Mouse (Mus musculus) intestine, embryonic 14.5 days (tissue): ENCODE data around the gene Gab1. TPM values are rescaled to one million over a fixed set of nuclear protein-coding genes. Genes with fewer than 3 reads are reported as not detected.

Source experiments
- ATAC-seq: fragments of 200-750 bp; cut with Nextera tagmentation; replicated peaks from 2 replicates; pipeline ENCODE4 v1.8.0; 2017; ENCODE audit warnings: low read depth, moderate number of reproducible peaks, moderate TSS enrichment, moderate library complexity; ENCODE audit not compliant: low FRiP score, low TSS enrichment
- DNase-seq: peaks from one replicate; pipeline ENCODE4 v3.0.0-alpha.2; 2018; ENCODE audit warnings: low spot score
- H3K27ac ChIP-seq: fragments of 300-500 bp; sonication (generic); 2 replicates; pipeline ENCODE4 v1.5.1; 2014; ENCODE audit warnings: low read depth, mild to moderate bottlenecking, control low read depth
- H3K27me3 ChIP-seq: fragments of 300-500 bp; sonication (generic); replicated peaks from 2 replicates; pipeline ENCODE4 v1.6.1; 2014; ENCODE audit warnings: low read length, control low read depth; ENCODE audit not compliant: control insufficient read depth, insufficient read depth
- H3K36me3 ChIP-seq: fragments of 300-500 bp; sonication (generic); 2 replicates; pipeline ENCODE4 v1.6.1; 2014; ENCODE audit warnings: low read length, control low read depth; ENCODE audit not compliant: control insufficient read depth, insufficient read depth
- H3K4me1 ChIP-seq: fragments of 300-500 bp; sonication (generic); replicated peaks from 2 replicates; pipeline ENCODE4 v1.6.1; 2014; ENCODE audit warnings: low read length, control low read depth, mixed read lengths; ENCODE audit not compliant: control insufficient read depth, insufficient read depth
- H3K4me2 ChIP-seq: fragments of 300-500 bp; sonication (generic); 2 replicates; pipeline ENCODE4 v1.6.1; 2014; ENCODE audit warnings: low read length
- H3K4me3 ChIP-seq: fragments of 300-500 bp; sonication (generic); 2 replicates; pipeline ENCODE4 v1.5.1; 2014; ENCODE audit warnings: low read depth, low read length, control low read depth, mixed read lengths
- H3K9ac ChIP-seq: fragments of 300-500 bp; sonication (generic); 2 replicates; pipeline ENCODE4 v1.6.1; 2014; ENCODE audit warnings: mild to moderate bottlenecking, low read length
- H3K9me3 ChIP-seq: fragments of 300-500 bp; sonication (generic); 2 replicates; pipeline ENCODE4 v1.6.1; 2016; ENCODE audit warnings: low read length, control low read depth; ENCODE audit not compliant: control insufficient read depth
- WGBS: fragments of 180-500 bp; shearing (Covaris S2); extraction: QIAGEN DNeasy Blood & Tissue Kit; methylation state at CpG from one replicate; pipeline ENCODE4 v1.1.7; 2014; 5-methylcytosine and 5-hydroxymethylcytosine counted together
- polyA plus RNA-seq: library from polyadenylated mRNA; unstranded; fragments of >200 nt; fragmentation: Nextera tagmentation; extraction: Ambion mirVana; gene quantifications from 2 replicates; pipeline ENCODE4 v1.2.1, GENCODE M21; 2014

The Gab1 gene
- polyA plus RNA-seq, 1 experiment from 2014 or later, result 23.9 TPM

GRCm38 (mm10) chr8:80830724-80831566 is 49.4 kb downstream of the Gab1 start:
- Histone ChIP-seq H3K36me3 (no peaks in the 10 kb centered on the region), H3K9me3 (no peaks in the 10 kb centered on the region), H3K9ac (no peak overlapping the region), H3K4me1 (peaks cover 18% of the 10 kb centered on the region), H3K4me2 (no peak overlapping the region; the same call in 1 of the 2 replicates), H3K27me3 (no peaks in the 10 kb centered on the region), H3K27ac (peak overlapping the region; percentile 55), H3K4me3 (no peak overlapping the region)
- DNase-seq (no peak), ATAC-seq (peak; percentile 57; the same call in 1 of the 2 replicates)
- 47% methylated on average over 11 of the region's 11 CpGs for WGBS

GRCm38 (mm10) chr8:80830141-80830540 is 50.2 kb downstream of the Gab1 start:
- H3K27me3 ChIP-seq, result no peaks in the 10 kb centered on the region
- H3K4me1 ChIP-seq, result peaks cover 15% of the 10 kb centered on the region
- no peak overlapping the region for H3K4me3 ChIP-seq
- 59% methylated on average over 7 of the region's 7 CpGs for WGBS
- DNase-seq, result no peak
- H3K27ac ChIP-seq, result peak overlapping the region; percentile 55
- ATAC-seq, result no peak
- H3K36me3 ChIP-seq, result no peaks in the 10 kb centered on the region
- no peaks in the 10 kb centered on the region for H3K9me3 ChIP-seq
- no peak overlapping the region; the same call in 1 of the 2 replicates for H3K4me2 ChIP-seq
- H3K9ac ChIP-seq, result no peak overlapping the region

GRCm38 (mm10) chr8:80826996-80827395 is 53.3 kb downstream of the Gab1 start:
- Histone ChIP-seq H3K9me3 (no peaks in the 10 kb centered on the region), H3K4me2 (no peak overlapping the region), H3K4me3 (no peak overlapping the region), H3K27ac (no peak overlapping the region), H3K4me1 (peaks cover 20% of the 10 kb centered on the region), H3K27me3 (no peaks in the 10 kb centered on the region), H3K36me3 (no peaks in the 10 kb centered on the region), H3K9ac (no peak overlapping the region)
- no peak for ATAC-seq
- DNase-seq, result no peak
- 91% methylated on average over 7 of the region's 7 CpGs for WGBS

GRCm38 (mm10) chr8:80825136-80825535 is 55.2 kb downstream of the Gab1 start:
- 68% methylated on average over 4 of the region's 4 CpGs for WGBS
- DNase-seq (no peak), ATAC-seq (no peak)
- Histone ChIP-seq H3K36me3 (no peaks in the 10 kb centered on the region), H3K27ac (no peak overlapping the region), H3K4me1 (peaks cover 18% of the 10 kb centered on the region), H3K9me3 (no peaks in the 10 kb centered on the region), H3K4me2 (no peak overlapping the region), H3K9ac (no peak overlapping the region), H3K27me3 (no peaks in the 10 kb centered on the region), H3K4me3 (no peak overlapping the region)

GRCm38 (mm10) chr8:80824426-80824825 is 55.9 kb downstream of the Gab1 start:
- Histone ChIP-seq H3K9me3 (no peaks in the 10 kb centered on the region), H3K27me3 (no peaks in the 10 kb centered on the region), H3K27ac (no peak overlapping the region), H3K4me3 (no peak overlapping the region), H3K4me1 (peaks cover 18% of the 10 kb centered on the region), H3K9ac (no peak overlapping the region), H3K4me2 (no peak overlapping the region), H3K36me3 (no peaks in the 10 kb centered on the region)
- no peak for ATAC-seq
- DNase-seq, result no peak
- WGBS, result 49% methylated on average over 5 of the region's 5 CpGs

GRCm38 (mm10) chr8:80823250-80823649 is 57.1 kb downstream of the Gab1 start:
- ATAC-seq (no peak), DNase-seq (no peak)
- no peak overlapping the region for H3K4me3 ChIP-seq
- H3K9me3 ChIP-seq, result no peaks in the 10 kb centered on the region
- H3K4me1 ChIP-seq, result peaks cover 18% of the 10 kb centered on the region
- H3K27ac ChIP-seq, result no peak overlapping the region
- no peak overlapping the region for H3K9ac ChIP-seq
- H3K4me2 ChIP-seq, result no peak overlapping the region
- H3K36me3 ChIP-seq, result no peaks in the 10 kb centered on the region
- WGBS, result 84% methylated on average over 5 of the region's 5 CpGs
- no peaks in the 10 kb centered on the region for H3K27me3 ChIP-seq

- Histone ChIP-seq H3K4me2 (no peak overlapping the region), H3K9me3 (no peaks in the 10 kb centered on the region), H3K36me3 (no peaks in the 10 kb centered on the region), H3K4me1 (peaks cover 18% of the 10 kb centered on the region), H3K9ac (no peak overlapping the region), H3K27ac (peak overlapping the region; percentile 8; the same call in 1 of the 2 replicates), H3K27me3 (no peaks in the 10 kb centered on the region), H3K4me3 (no peak overlapping the region)
- ATAC-seq (no peak), DNase-seq (no peak)
- WGBS, result 46% methylated on average over 12 of the region's 12 CpGs
Measured at GRCm38 (mm10) chr8:80821367-80822225, 58.7 kb downstream of the Gab1 start.

- peak; percentile 60 for ATAC-seq
- no peaks in the 10 kb centered on the region for H3K27me3 ChIP-seq
- H3K27ac ChIP-seq, result no peak overlapping the region
- no peak overlapping the region for H3K9ac ChIP-seq
- WGBS, result 57% methylated on average over 6 of the region's 6 CpGs
- DNase-seq, result no peak
- peak overlapping the region; percentile 11; the same call in 1 of the 2 replicates for H3K4me2 ChIP-seq
- no peaks in the 10 kb centered on the region for H3K9me3 ChIP-seq
- no peaks in the 10 kb centered on the region for H3K36me3 ChIP-seq
- peaks cover 33% of the 10 kb centered on the region for H3K4me1 ChIP-seq
- H3K4me3 ChIP-seq, result no peak overlapping the region
Measured at GRCm38 (mm10) chr8:80818978-80819377, 61.3 kb downstream of the Gab1 start.
